Mouse (Mus musculus): ENCODE measurements around the gene Sept12. TPM values are rescaled to one million over a fixed set of nuclear protein-coding genes. Genes with fewer than 3 reads are reported as not detected.

The Sept12 gene
- polyA plus RNA-seq, 1 experiment: not detected

GRCm38 (mm10) chr16:4940311-4940850 lies 57.3 kb downstream of the Sept12 start:
- no peak for DNase-seq (ENCODE audit: extremely low spot score in 1 of 2, low spot score in 1 of 2)

- no peak for DNase-seq (ENCODE audit: extremely low spot score in 1 of 2, low spot score in 1 of 2)
Observed at GRCm38 (mm10) chr16:4939412-4939811, 58.2 kb downstream of the Sept12 start.

GRCm38 (mm10) chr16:4938989-4939388 lies 58.7 kb downstream of the Sept12 start:
- peak; percentile 92 to 97 for DNase-seq (ENCODE audit: extremely low spot score in 1 of 2, low spot score in 1 of 2)

- no peak for DNase-seq (ENCODE audit: extremely low spot score in 1 of 2, low spot score in 1 of 2)
Observed at GRCm38 (mm10) chr16:4938461-4938860, 59.2 kb downstream of the Sept12 start, which contains the start of gene Nudt16l1. Gene Nudt16l1 (plus strand): TSS chr16:4938761.

- DNase-seq (ENCODE audit: extremely low spot score in 1 of 2, low spot score in 1 of 2): no peak
Observed at GRCm38 (mm10) chr16:4937351-4938190, 60.1 kb downstream of the Sept12 start.

Other genes starting within 250 kb of the Sept12 start
- 187 TPM in 2 replicates for gene Cdip1, start 207.6 kb downstream of the Sept12 start, polyA plus RNA-seq (2012; rRNA removed)
- gene 4930562C15Rik, start 162.4 kb downstream of the Sept12 start, polyA plus RNA-seq (2012; rRNA removed): 0.08 TPM in 1 of 2 replicates, not detected in the other
- 51.3 and 66.1 TPM in 2 replicates for gene Ubald1, start 117.5 kb downstream of the Sept12 start, polyA plus RNA-seq (2012; rRNA removed)
- 216 and 221 TPM in 2 replicates for gene Mgrn1, start 111.6 kb downstream of the Sept12 start, polyA plus RNA-seq (2012; rRNA removed)
- 84.5 and 94.6 TPM in 2 replicates for gene Nudt16l1, start 59.1 kb downstream of the Sept12 start, polyA plus RNA-seq (2012; rRNA removed)
- 102 and 107 TPM in 2 replicates for gene Anks3, start 33.6 kb downstream of the Sept12 start, polyA plus RNA-seq (2012; rRNA removed)
- 0.92 and 0.94 TPM in 2 replicates for gene Smim22, start 9.4 kb upstream of the Sept12 start, polyA plus RNA-seq (2012; rRNA removed)
- 320 and 348 TPM in 2 replicates for gene Rogdi, start 15.7 kb upstream of the Sept12 start, polyA plus RNA-seq (2012; rRNA removed)
- gene Glyr1, start 52.0 kb upstream of the Sept12 start, polyA plus RNA-seq (2012; rRNA removed): 139 and 151 TPM in 2 replicates
- gene Ubn1, start 52.2 kb upstream of the Sept12 start, polyA plus RNA-seq (2012; rRNA removed): 28.6 and 34.9 TPM in 2 replicates
- 0.17 and 0.24 TPM in 2 replicates for gene Ppl, start 134.6 kb upstream of the Sept12 start, polyA plus RNA-seq (2012; rRNA removed)
- gene Sec14l5, start 149.3 kb upstream of the Sept12 start, polyA plus RNA-seq (2012; rRNA removed): 8.0 and 9.2 TPM in 2 replicates
- 19.2 and 20.1 TPM in 2 replicates for gene Nagpa, start 206.2 kb upstream of the Sept12 start, polyA plus RNA-seq (2012; rRNA removed)
- 7.9 and 8.0 TPM in 2 replicates for gene AU021092, start 224.4 kb upstream of the Sept12 start, polyA plus RNA-seq (2012; rRNA removed)
- gene Alg1, start 235.8 kb upstream of the Sept12 start, polyA plus RNA-seq (2012; rRNA removed): 52.9 and 56.7 TPM in 2 replicates